Mouse (Mus musculus): ENCODE results near the gene Gm21969.

Gene Gm21969

GRCm38 (mm10) chr4:139650907-139651306 lies 47.9 kb downstream of the Gm21969 start:
- no peak for DNase-seq (ENCODE audit: low spot score in 2 of 2)

GRCm38 (mm10) chr4:139653238-139653637 lies 50.3 kb downstream of the Gm21969 start, which contains the start of gene Tas1r2:
Gene Tas1r2, plus strand, starts transcription at chr4:139653538.
- DNase-seq (ENCODE audit: low spot score in 2 of 2), result no peak

GRCm38 (mm10) chr4:139661897-139662296 lies 58.9 kb downstream of the Gm21969 start:
- DNase-seq (ENCODE audit: low spot score in 2 of 2), result no peak

- DNase-seq (ENCODE audit: low spot score in 2 of 2), result no peak
Observed at GRCm38 (mm10) chr4:139667632-139668031, 64.6 kb downstream of the Gm21969 start.

- peak in 1 of 2 experiments; percentile 53 for DNase-seq (ENCODE audit: low spot score in 2 of 2)
Observed at GRCm38 (mm10) chr4:139669847-139670246, 66.9 kb downstream of the Gm21969 start.

DNA sequence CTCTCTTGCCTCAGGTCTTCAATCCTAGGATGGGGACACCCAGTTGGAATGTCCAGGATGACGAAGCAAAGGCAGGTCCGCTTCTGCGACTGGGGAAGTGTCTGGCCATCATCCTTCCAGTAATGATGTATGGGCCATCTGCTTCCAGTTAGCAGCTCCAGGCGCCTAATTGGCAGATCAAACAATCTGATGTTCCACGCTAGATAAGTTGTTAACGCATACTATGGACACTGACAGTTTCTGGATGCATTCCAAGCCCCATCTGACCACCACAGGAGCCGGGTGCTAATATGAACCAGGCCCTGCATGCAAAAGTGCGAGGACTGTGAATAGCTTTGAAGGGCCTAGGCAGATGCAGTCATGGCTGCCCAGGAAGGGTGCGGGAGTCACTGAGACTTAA lies 72.7 kb downstream of the Gm21969 start:
- no peak for DNase-seq (ENCODE audit: low spot score in 2 of 2)

GRCm38 (mm10) chr4:139683728-139684638 lies 81.0 kb downstream of the Gm21969 start:
- no peak for DNase-seq (ENCODE audit: low spot score in 2 of 2)

DNA sequence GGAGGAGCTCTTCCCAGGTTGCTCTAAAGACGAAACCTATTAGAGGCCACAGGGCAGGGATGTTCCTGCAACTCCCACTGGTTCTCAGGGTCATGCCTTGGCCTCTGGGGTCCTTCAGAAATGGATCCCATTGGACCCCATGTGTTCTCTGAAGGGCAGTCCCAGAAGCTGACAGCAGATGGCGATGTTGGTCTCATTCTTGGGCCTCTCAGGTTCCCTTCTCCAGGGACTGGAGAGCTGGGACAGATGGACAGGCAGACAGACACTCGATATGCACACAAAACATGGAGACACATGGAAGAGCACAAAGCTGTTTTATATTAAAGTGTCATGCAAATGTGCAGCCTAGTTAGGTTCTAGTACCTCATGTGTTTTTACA lies 81.6 kb downstream of the Gm21969 start:
- DNase-seq (ENCODE audit: low spot score in 2 of 2), result peak in 1 of 2 experiments; percentile 24

DNA sequence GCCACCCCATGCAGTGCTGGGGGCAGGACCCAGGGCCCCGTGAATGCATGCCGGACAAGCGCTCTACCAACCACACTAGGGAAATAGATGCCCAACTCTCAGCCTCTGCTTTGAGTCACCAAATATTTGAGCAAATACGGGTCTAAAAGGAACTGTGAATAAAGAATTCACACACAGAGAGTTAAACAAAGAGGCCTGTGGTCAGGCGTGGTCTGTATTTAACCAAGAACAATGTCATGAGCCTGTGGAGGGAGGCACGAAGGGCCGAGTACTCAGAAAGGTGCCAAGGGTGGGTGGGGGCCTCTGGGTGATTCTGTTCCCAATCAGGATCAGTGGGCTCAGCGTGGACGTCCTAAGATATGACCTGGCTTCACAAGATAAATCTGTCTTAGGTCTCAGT lies 85.1 kb downstream of the Gm21969 start:
- no peak for DNase-seq (ENCODE audit: low spot score in 2 of 2)

DNA sequence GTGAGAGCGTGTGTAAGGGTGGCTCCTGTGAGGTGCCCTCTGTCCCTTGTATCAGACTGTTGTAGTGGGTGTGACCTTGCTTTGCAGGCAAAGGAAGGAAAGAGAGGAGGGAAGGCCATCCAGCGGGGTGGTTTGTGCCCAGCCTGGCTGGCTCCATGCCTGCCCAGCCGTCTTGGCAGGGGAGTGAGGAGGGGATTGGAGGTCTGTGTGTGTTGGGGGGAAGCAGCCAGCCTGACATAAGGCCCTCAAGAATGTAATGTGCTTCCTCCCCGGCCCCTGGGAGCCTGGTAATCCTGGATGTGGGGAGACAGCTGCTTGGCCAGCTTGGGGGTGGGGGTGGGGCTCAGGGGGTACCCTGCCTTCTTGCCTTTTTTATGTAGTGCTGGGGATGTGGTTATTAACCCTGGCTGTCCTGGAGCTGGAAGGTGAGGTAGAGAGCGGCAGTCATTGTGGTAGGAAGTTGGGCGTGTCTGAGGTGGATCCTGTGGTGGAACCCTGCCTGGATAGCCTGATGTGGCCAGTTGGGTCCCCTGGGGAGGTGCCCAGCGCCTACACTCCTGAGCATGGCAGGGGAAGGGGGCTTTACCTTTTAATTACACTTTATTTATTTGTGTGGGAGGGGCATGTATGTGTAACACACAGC lies 86.8 kb downstream of the Gm21969 start:
- DNase-seq (ENCODE audit: low spot score in 2 of 2), result no peak

DNA sequence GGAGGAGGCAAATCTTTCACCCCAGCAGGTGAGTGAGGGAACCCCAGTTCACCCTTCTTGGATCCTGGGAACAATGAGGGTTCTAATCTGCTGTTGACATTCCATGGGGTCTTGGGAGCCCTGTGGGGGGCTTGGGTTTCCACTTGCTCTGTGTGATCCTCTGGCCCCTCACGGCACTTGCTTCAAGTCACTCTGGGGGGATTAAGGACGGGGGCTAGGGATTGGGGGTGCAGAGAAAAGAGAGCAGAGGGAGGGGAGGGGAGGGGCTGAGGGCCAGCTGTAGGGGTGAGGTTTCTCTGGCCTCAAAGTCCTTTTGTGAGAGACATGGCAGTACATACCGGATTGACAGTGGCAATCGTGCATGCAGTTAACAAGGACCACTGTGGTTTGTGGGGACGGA lies 90.3 kb downstream of the Gm21969 start:
- DNase-seq (ENCODE audit: low spot score in 2 of 2), result no peak

DNA sequence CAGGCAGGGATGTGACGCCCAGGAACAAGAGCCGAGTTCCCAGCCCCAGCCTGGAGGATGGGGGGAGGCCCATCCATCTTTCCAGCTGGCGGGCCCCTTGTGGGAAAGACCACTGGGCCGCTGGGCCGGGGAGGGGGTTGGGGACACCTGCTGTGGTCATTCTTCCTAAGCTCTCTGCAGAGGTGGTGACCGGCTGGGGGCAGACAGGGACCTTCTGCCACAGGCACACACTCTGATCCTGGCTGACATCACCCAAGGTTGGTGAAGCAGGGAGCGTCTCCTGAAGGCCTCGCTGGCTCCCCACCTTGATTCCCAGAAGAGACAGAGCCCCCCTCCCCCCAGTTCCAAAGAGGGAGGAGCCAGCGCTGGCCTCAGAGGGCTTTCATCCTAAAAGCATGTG lies 94.8 kb downstream of the Gm21969 start:
- no peak for DNase-seq (ENCODE audit: low spot score in 2 of 2)

GRCm38 (mm10) chr4:139698602-139699001 lies 95.6 kb downstream of the Gm21969 start:
- DNase-seq (ENCODE audit: low spot score in 2 of 2), result no peak

- no peak for DNase-seq (ENCODE audit: low spot score in 2 of 2)
Observed at GRCm38 (mm10) chr4:139702914-139703313, 99.9 kb downstream of the Gm21969 start.

DNA sequence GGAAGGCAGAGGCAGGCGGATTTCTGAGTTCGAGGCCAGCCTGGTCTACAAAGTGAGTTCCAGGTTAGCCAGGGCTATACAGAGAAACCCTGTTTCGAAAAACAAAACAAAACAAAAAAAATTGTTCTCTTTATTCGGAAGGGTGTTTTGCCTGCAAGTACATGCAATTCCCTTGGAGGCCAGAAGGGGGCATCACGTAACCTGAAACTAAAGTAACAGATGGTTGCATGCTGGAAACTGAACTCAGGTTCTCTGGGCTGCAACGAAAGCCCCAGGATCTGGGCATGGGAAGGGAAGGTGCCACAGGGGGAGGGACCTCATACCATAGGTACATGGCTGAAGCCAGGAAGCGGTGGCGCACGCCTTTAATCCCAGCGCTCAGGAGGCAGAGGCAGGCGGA lies 100.5 kb downstream of the Gm21969 start:
- peak in 1 of 2 experiments; percentile 8 for DNase-seq (ENCODE audit: low spot score in 2 of 2)

DNA sequence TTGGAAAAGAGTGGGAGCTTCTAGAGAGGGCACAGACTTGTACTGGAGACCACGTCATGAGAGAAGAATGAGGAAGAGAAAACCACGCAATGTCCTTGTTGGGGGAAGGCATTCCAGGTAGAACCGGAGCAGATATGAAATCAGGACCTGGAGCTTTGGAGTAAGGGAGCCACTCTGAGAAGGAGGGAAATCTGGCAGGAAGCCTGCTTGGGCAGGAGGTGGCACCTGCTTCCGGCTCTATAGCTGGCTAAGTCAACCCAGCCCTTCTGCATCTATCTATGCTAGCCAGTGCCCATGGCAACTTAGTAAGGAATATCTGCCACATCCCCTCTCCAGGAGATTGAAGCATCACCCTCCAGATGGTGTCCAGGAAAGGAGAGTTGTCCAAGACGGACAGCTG lies 103.0 kb downstream of the Gm21969 start:
- no peak for DNase-seq (ENCODE audit: low spot score in 2 of 2)

DNA sequence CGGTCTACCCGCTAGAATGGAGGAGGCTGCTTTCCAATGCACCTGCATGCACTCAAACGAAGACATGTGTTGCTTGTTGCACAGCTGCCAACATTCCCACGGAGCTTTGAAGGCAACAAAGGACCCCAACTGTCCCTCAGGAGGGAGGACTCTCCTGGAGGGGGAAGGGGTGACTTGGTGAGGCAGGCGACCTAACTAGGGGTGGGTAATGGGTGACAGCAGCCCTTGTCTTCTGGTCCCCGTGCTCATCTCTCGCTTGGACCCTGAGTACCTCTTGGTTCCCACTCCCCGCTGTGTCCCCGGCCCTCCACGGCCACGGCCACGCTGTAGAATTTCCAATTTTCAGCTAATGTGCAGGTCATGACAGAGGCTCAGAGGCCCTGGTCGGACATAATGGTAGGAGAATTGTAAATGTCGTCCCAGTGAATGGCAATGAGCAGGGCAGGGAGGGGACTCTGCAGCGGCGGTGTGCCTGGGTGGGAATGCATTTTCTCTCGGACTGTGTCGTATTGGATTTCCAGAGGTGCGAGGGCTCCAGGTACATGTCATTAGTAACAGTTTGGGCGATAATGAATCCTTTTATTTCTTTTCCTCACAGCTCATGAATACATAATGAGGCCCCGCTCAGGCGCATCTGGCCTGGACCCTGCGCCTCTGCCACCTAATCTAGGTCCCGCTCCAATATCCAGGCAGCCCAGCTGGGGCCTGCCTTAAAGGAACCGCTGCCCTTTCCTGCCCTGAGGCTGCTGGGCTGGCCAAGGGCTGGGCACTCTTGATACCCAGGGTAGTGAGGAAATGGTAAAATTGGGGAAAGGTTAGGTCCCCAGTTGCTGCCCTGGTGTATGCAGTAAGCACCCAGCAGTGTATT lies 107.7 kb downstream of the Gm21969 start:
- DNase-seq (ENCODE audit: low spot score in 2 of 2), result no peak
